Comparison of ENCODE assay signal across 9 mouse cellular contexts in the genomic region with DNA sequence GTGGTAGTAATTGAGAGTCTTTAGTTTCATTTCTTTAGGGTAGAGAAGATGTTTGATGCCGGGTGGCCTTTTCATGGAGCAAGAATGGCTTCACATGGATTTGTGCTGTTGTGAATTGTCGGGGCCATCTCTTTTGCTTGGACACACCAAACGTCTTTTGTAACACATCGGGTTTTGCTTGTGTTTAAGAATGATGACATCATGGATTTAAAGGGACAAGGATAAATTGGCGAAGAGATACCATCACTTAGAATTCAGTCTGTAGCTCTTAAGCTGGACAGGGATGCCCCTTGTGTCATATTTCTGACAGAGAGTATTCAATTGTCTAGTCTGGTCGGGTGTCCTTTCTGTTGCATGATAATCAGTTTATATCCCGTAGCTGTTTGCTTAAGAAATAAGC. TPM values are rescaled to one million over a fixed set of nuclear protein-coding genes. Genes with fewer than 3 reads are reported as not detected.
DNase-seq lines count a peak whose midpoint lies in the region; ATAC-seq and TF ChIP-seq lines count a peak whose summit lies in the region.
"Had no signal": no experiment of that assay in that cellular context is flagged by ENCODE, and none has a peak within 500 bp of the region (broad histone marks: within the 10 kb centered on the region; RNA-seq: fewer than 3 reads in every experiment).

No protein-coding gene starts in this region.

- no peak for ATAC-seq in forebrain, embryonic 16.5 days
- ATAC-seq in liver, embryonic 16.5 days (ENCODE audit: low read depth) = no peak

- no peaks in the 10 kb centered on the region for H3K27me3 ChIP-seq in C2C12 (ENCODE audit: control insufficient read depth, insufficient read depth, insufficient read length)
- H3K27me3 ChIP-seq in forebrain, embryonic 16.5 days (replicated peaks; ENCODE audit: control insufficient read depth, insufficient read depth, low read length) = no peaks in the 10 kb centered on the region
- H3K27me3 ChIP-seq in liver, embryonic 16.5 days (ENCODE audit: control insufficient read depth, insufficient read depth, low read depth, low read length) = no peaks in the 10 kb centered on the region

- H3K4me2 ChIP-seq in forebrain, embryonic 16.5 days (ENCODE audit: low read length) = peak overlapping the region; percentile 80
- peak overlapping the region; percentile 86 for H3K4me2 ChIP-seq in liver, embryonic 16.5 days (ENCODE audit: low read depth, low read length)

- no peaks in the 10 kb centered on the region for H3K36me3 ChIP-seq in C2C12 (ENCODE audit: control insufficient read depth, insufficient read depth)
- H3K36me3 ChIP-seq in forebrain, embryonic 16.5 days (ENCODE audit: control insufficient read depth, insufficient read depth) = no peaks in the 10 kb centered on the region
- no peaks in the 10 kb centered on the region for H3K36me3 ChIP-seq in liver, embryonic 16.5 days (ENCODE audit: control insufficient read depth, insufficient read depth)

- H3K9me3 ChIP-seq in forebrain, embryonic 16.5 days (ENCODE audit: control insufficient read depth, low read length) = no peaks in the 10 kb centered on the region
- no peaks in the 10 kb centered on the region for H3K9me3 ChIP-seq in liver, embryonic 16.5 days (replicated peaks; ENCODE audit: control insufficient read depth, low read length)

- H3K79me2 ChIP-seq in C2C12 (ENCODE audit: control insufficient read depth, insufficient read depth) = peaks cover 63% of the 10 kb centered on the region

- DNase-seq in gastrocnemius, adult 2 months = no peak
- no peak for DNase-seq in gastrocnemius, adult 8-10 months (ENCODE audit: low spot score in 2 of 2)
- no peak for DNase-seq in adrenal gland, postnatal 36 days
- no peak for DNase-seq in urinary bladder, postnatal 4 days (ENCODE audit: low spot score in 2 of 2)
- no peak for DNase-seq in urinary bladder, postnatal 14 days (ENCODE audit: low spot score)
- DNase-seq: lung, adult 18-20 months had no signal

- peaks cover 23% of the 10 kb centered on the region for H3K4me1 ChIP-seq in forebrain, embryonic 16.5 days (replicated peaks; ENCODE audit: control insufficient read depth, insufficient read depth, low read length)
- H3K4me1 ChIP-seq in liver, embryonic 16.5 days (ENCODE audit: control insufficient read depth, low read depth, low read length) = peaks cover 33% of the 10 kb centered on the region

- H3ac ChIP-seq in C2C12 (ENCODE audit: control insufficient read depth, insufficient read length, low read depth) = peak overlapping the region; percentile 40

- H3K4me3 ChIP-seq in gastrocnemius, adult 2 months = peak overlapping the region; percentile 100
- H3K4me3 ChIP-seq in C2C12 (ENCODE audit: insufficient read depth, poor library complexity, severe bottlenecking) = peak overlapping the region; percentile 84
- peak overlapping the region; percentile 99 for H3K4me3 ChIP-seq in forebrain, embryonic 16.5 days (replicated peaks; ENCODE audit: low read length)
- peak overlapping the region; percentile 100 for H3K4me3 ChIP-seq in liver, embryonic 16.5 days (ENCODE audit: low read depth, low read length)

- 14% methylated on average over 7 of the region's 7 CpGs for WGBS in forebrain, embryonic 16.5 days
- WGBS in liver, embryonic 16.5 days (ENCODE audit: insufficient replicate concordance) = 25% methylated on average over 7 of the region's 7 CpGs

- H3K27ac ChIP-seq in gastrocnemius, adult 2 months = peak overlapping the region; percentile 98; the same call in 1 of the 2 replicates
- H3K27ac ChIP-seq in forebrain, embryonic 16.5 days (ENCODE audit: low read length) = no peak overlapping the region
- H3K27ac ChIP-seq in liver, embryonic 16.5 days (ENCODE audit: low read length) = peak overlapping the region; percentile 91

- peaks cover 57% of the 10 kb centered on the region for H3K79me3 ChIP-seq in C2C12 (ENCODE audit: low read depth)

- peak overlapping the region; percentile 98 for H3K9ac ChIP-seq in forebrain, embryonic 16.5 days (replicated peaks; ENCODE audit: low read depth, low read length)
- peak overlapping the region; percentile 100 for H3K9ac ChIP-seq in liver, embryonic 16.5 days (ENCODE audit: low read depth, low read length)

- no peak for TF ChIP-seq CTCF in gastrocnemius, adult 2 months (IDR thresholded peaks at IDR 0.05)
- no peak for TF ChIP-seq CTCF in C2C12 (IDR thresholded peaks at IDR 0.05; ENCODE audit: control insufficient read depth, insufficient read depth, insufficient read length)

- intact Hi-C loops in gastrocnemius, adult 2 months (cut with DNase I) = loop anchor here (5.0 kb wide), 2 partner anchors 63 to 213 kb away; a partner anchor contains a TSS

TF ChIP-seq in C2C12, 6 proteins besides CTCF, POLR2A, EP300 and RAD21:
- no peak for TF ChIP-seq CEBPB (IDR thresholded peaks at IDR 0.05; ENCODE audit: low read depth)
- TF ChIP-seq MAX (IDR thresholded peaks at IDR 0.05) = no peak
- TF ChIP-seq MYOG (IDR thresholded peaks at IDR 0.05; ENCODE audit: control insufficient read depth, extremely low read depth, insufficient read length) = no peak
- TF ChIP-seq FOSL1 (IDR thresholded peaks at IDR 0.05; ENCODE audit: insufficient read depth, low read length, poor library complexity, severe bottlenecking) = no peak
- no peak for TF ChIP-seq MYOD1 (IDR thresholded peaks at IDR 0.05; ENCODE audit: control insufficient read depth, insufficient read length, low read depth)
- no peak for TF ChIP-seq USF1 (IDR thresholded peaks at IDR 0.05; ENCODE audit: low read depth)

RNA-seq across cellular contexts. Expression of a gene that starts 1.4 kb away (rescaled TPM):
- total RNA-seq in gastrocnemius, adult 2 months (2021) = 10 to 100 TPM; 10.8 to 10.9 TPM
- 10 to 100 TPM in 3 of 4 experiments, 1 to 10 TPM in 1; 9.3 to 11.2 (median 10.7) TPM for total RNA-seq in gastrocnemius, adult 8-10 months (2022)
- 11.6 TPM for polyA plus RNA-seq in C2C12 (2012; fragmentation: generic; extraction: Trizol)
- 25.4 and 27.1 TPM in 2 replicates for polyA plus RNA-seq in forebrain, embryonic 16.5 days (2015; fragmentation: Nextera tagmentation; extraction: Ambion mirVana)
- polyA plus RNA-seq in liver, embryonic 16.5 days (2015; fragmentation: Nextera tagmentation; extraction: Ambion mirVana) = 16.3 and 18.0 TPM in 2 replicates
- total RNA-seq in adrenal gland, postnatal 36 days (2021) = 10 to 100 TPM; 20.4 to 21.6 TPM

RNA-seq across cellular contexts. Expression of a gene that starts 9.5 kb away (rescaled TPM):
- total RNA-seq in gastrocnemius, adult 2 months (2021) = 100 to 1,000 TPM; 146 to 163 TPM
- 100 to 1,000 TPM; 137 to 140 (median 139) TPM for total RNA-seq in gastrocnemius, adult 8-10 months (2022)
- 141 TPM for polyA plus RNA-seq in C2C12 (2012; fragmentation: generic; extraction: Trizol)
- 27.6 and 31.2 TPM in 2 replicates for polyA plus RNA-seq in forebrain, embryonic 16.5 days (2015; fragmentation: Nextera tagmentation; extraction: Ambion mirVana)
- polyA plus RNA-seq in liver, embryonic 16.5 days (2015; fragmentation: Nextera tagmentation; extraction: Ambion mirVana) = 18.1 and 19.1 TPM in 2 replicates
- 100 to 1,000 TPM; 110 to 123 TPM for total RNA-seq in adrenal gland, postnatal 36 days (2021)
